Mouse (Mus musculus) brain, embryonic 14.5 days (tissue): ENCODE data around the gene Hoxc12. TPM values are rescaled to one million over a fixed set of nuclear protein-coding genes. Genes with fewer than 3 reads are reported as not detected.

Experiments used
- DNase-seq: peaks from one replicate; pipeline ENCODE4 v3.0.0-alpha.2; 2011; ENCODE audit warnings: low read depth
- CTCF ChIP-seq: fragments of 200-500 bp; IDR thresholded peaks from 2 replicates; pipeline ENCODE4 v1.5.1; 2012; ENCODE audit warnings: inconsistent platforms, mild to moderate bottlenecking, moderate library complexity, borderline replicate concordance; ENCODE audit not compliant: insufficient read depth, insufficient read length; ENCODE audit errors: extremely low read depth
- POLR2A ChIP-seq: fragments of 200-500 bp; IDR thresholded peaks from 2 replicates; pipeline ENCODE4 v1.6.1; 2012; ENCODE audit warnings: mild to moderate bottlenecking, inconsistent platforms, borderline replicate concordance; ENCODE audit not compliant: poor library complexity, insufficient read depth, insufficient read length, severe bottlenecking; ENCODE audit errors: extremely low read depth
- polyA plus RNA-seq: library from polyadenylated mRNA; depleted of rRNA; stranded (reverse); fragments of >200 nt; gene quantifications from 2 replicates; pipeline ENCODE4 v1.2.3, GENCODE M21; 2012

Gene Hoxc12
- polyA plus RNA-seq, 1 experiment, result not detected

- no peak for DNase-seq
- TF ChIP-seq CTCF, result no peak
- TF ChIP-seq POLR2A, result no peak
Measured at GRCm38 (mm10) chr15:102939256-102940155, 2.9 kb downstream of the Hoxc12 start.

- no peak for TF ChIP-seq CTCF
- TF ChIP-seq POLR2A, result no peak
- DNase-seq, result no peak
Measured at GRCm38 (mm10) chr15:102942739-102943467, 6.3 kb downstream of the Hoxc12 start.

- DNase-seq, result no peak
- no peak for TF ChIP-seq CTCF
- TF ChIP-seq POLR2A, result no peak
Measured at GRCm38 (mm10) chr15:102943468-102943813, 6.9 kb downstream of the Hoxc12 start.

- no peak for DNase-seq
- TF ChIP-seq CTCF (no peak), POLR2A (no peak)
Measured at GRCm38 (mm10) chr15:102945185-102946077, 8.9 kb downstream of the Hoxc12 start.

GRCm38 (mm10) chr15:102947276-102947675 lies 10.7 kb downstream of the Hoxc12 start:
- no peak for DNase-seq

GRCm38 (mm10) chr15:102948842-102949241 lies 12.3 kb downstream of the Hoxc12 start:
- DNase-seq, result no peak
- no peak for TF ChIP-seq POLR2A
- no peak for TF ChIP-seq CTCF

More at GRCm38 (mm10) chr15:102947276-102947675, 10.7 kb downstream of the Hoxc12 start:
- TF ChIP-seq POLR2A, result no peak
- TF ChIP-seq CTCF, result no peak

- TF ChIP-seq CTCF (no peak), POLR2A (no peak)
- no peak for DNase-seq
Measured at GRCm38 (mm10) chr15:102949696-102950095, 13.1 kb downstream of the Hoxc12 start.

GRCm38 (mm10) chr15:102950877-102951276 lies 14.3 kb downstream of the Hoxc12 start:
- no peak for DNase-seq
- no peak for TF ChIP-seq POLR2A
- TF ChIP-seq CTCF, result no peak

- TF ChIP-seq CTCF, result no peak
- TF ChIP-seq POLR2A, result no peak
- no peak for DNase-seq
Measured at GRCm38 (mm10) chr15:102953561-102953960, 17.0 kb downstream of the Hoxc12 start.

DNA sequence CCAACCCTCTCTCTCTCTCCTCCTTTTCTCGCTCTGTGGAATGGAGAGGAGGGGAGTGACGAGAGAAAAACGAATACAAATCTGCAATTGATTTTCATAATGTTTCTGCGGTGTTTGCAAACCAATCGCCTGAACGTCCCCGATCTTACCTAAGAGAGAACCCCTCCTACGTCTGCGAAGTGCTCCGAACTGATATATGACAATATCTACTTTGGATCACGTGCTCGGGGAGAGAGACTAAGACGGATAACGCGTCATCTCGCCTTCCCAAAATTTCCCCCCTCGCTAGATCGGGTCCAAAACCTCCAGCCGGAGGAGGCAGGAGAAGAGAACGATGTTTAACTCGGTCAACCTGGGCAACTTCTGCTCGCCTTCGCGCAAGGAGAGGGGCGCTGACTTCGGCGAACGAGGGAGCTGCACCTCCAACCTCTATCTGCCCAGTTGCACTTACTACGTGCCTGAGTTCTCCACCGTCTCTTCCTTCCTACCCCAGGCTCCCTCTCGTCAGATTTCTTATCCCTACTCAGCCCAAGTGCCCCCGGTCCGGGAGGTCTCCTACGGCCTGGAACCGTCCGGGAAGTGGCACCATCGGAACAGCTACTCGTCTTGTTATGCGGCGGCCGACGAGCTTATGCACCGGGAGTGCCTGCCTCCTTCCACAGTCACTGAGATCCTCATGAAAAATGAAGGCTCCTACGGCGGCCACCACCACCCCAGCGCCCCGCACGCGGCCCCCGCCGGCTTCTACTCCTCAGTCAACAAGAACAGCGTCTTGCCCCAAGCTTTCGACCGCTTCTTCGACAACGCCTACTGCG lies 17.8 kb downstream of the Hoxc12 start, which contains the start of gene Hoxc11:
Hoxc11 (plus strand) TSS at position 236 of the 815 bp plus-strand sequence.
- DNase-seq, result no peak
- TF ChIP-seq CTCF (no peak), POLR2A (no peak)

DNA sequence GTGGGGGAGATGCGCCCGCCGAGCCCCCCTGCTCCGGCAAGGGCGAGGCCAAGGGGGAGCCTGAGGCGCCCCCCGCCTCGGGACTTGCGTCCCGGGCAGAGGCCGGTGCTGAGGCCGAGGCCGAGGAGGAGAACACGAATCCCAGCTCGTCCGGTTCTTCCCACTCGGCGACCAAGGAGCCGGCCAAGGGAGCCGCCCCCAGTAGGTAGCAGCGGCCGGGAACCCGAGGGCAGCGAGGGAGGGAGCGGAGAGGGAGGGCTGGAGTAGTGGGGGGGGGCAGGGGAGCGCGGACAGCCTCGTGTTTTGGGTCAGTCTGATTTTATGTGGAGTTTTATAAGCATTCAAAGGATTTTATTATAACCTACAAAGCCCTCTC lies 18.4 kb downstream of the Hoxc12 start:
- TF ChIP-seq POLR2A, result no peak
- TF ChIP-seq CTCF, result no peak
- DNase-seq, result no peak
